Mouse (Mus musculus) Muller cell, postnatal 12 days (primary cell): ENCODE measurements around the gene BC034090.
"Not testable (repeated sequence)": the region's sequence is repeated elsewhere in the genome, so short reads cannot be mapped to it uniquely, and the experiment has no call there.

Source experiments
- DNase-seq: peaks from one replicate; pipeline ENCODE4 v3.0.0-alpha.2; 2015; ENCODE audit errors: inconsistent ontology term

BC034090 gene

GRCm38 (mm10) chr1:155243797-155244770, at the start of gene BC034090:
Gene BC034090 (minus strand): TSS chr1:155244444.
- peak; percentile 84 for DNase-seq

- DNase-seq, result peak; percentile 78
These were observed 49.2 kb upstream of the BC034090 start for GRCm38 (mm10) chr1:155293446-155293845.

- no peak for DNase-seq
These were observed 45.2 kb upstream of the BC034090 start for GRCm38 (mm10) chr1:155289411-155289810.

- no peak for DNase-seq
These were observed 43.8 kb upstream of the BC034090 start for GRCm38 (mm10) chr1:155288033-155288432.

- no peak for DNase-seq
These were observed 39.6 kb upstream of the BC034090 start for GRCm38 (mm10) chr1:155283808-155284207.

- DNase-seq, result peak; percentile 60
These were observed 37.0 kb upstream of the BC034090 start for GRCm38 (mm10) chr1:155281003-155281793.

GRCm38 (mm10) chr1:155280306-155280705, 36.1 kb upstream of the BC034090 start:
- DNase-seq, result no peak

GRCm38 (mm10) chr1:155276381-155277033, 32.3 kb upstream of the BC034090 start:
- DNase-seq, result no peak

GRCm38 (mm10) chr1:155275793-155276192, 31.5 kb upstream of the BC034090 start:
- no peak for DNase-seq

- DNase-seq, result no peak
These were observed 30.7 kb upstream of the BC034090 start for GRCm38 (mm10) chr1:155274976-155275375.

- peak; percentile 51 for DNase-seq
These were observed 28.7 kb upstream of the BC034090 start for GRCm38 (mm10) chr1:155272953-155273352.

GRCm38 (mm10) chr1:155262496-155262895, 18.3 kb upstream of the BC034090 start:
- not testable (repeated sequence) for DNase-seq

GRCm38 (mm10) chr1:155254309-155254708, 10.1 kb upstream of the BC034090 start:
- DNase-seq, result no peak

- no peak for DNase-seq
These were observed 8.9 kb upstream of the BC034090 start for GRCm38 (mm10) chr1:155253126-155253525.

GRCm38 (mm10) chr1:155252631-155253121, 8.4 kb upstream of the BC034090 start:
- no peak for DNase-seq

- no peak for DNase-seq
These were observed 7.4 kb upstream of the BC034090 start for GRCm38 (mm10) chr1:155251596-155251995.

GRCm38 (mm10) chr1:155250531-155251135, 6.4 kb upstream of the BC034090 start:
- DNase-seq, result no peak

GRCm38 (mm10) chr1:155249896-155250295, 5.7 kb upstream of the BC034090 start:
- no peak for DNase-seq

- no peak for DNase-seq
These were observed 3.8 kb upstream of the BC034090 start for GRCm38 (mm10) chr1:155248041-155248440.

GRCm38 (mm10) chr1:155247441-155247840, 3.2 kb upstream of the BC034090 start:
- no peak for DNase-seq

GRCm38 (mm10) chr1:155245516-155245915, 1.3 kb upstream of the BC034090 start:
- no peak for DNase-seq
